Mouse (Mus musculus) E14TG2a.4 (cell line): ENCODE data around the gene Slc8a1.

Source experiments
- H3K27me3 ChIP-seq: 2 replicates; pipeline ENCODE4 v1.6.1; 2014; ENCODE audit warnings: low read length, control low read depth; ENCODE audit not compliant: insufficient read depth
- H3K36me3 ChIP-seq: 2 replicates; pipeline ENCODE4 v1.6.1; 2014; ENCODE audit warnings: low read length, control low read depth; ENCODE audit not compliant: insufficient read depth
- H3K4me1 ChIP-seq: replicated peaks from 2 replicates; pipeline ENCODE4 v1.6.1; 2014; ENCODE audit warnings: low read depth, low read length, control low read depth
- H3K4me3 ChIP-seq: replicated peaks from 2 replicates; pipeline ENCODE4 v1.5.1; 2014; ENCODE audit warnings: mild to moderate bottlenecking, low read length
- H3K9me3 ChIP-seq: 2 replicates; pipeline ENCODE4 v1.6.1; 2014; ENCODE audit warnings: low read length, control low read depth
- CTCF ChIP-seq: conservative IDR thresholded peaks from 2 replicates; pipeline ENCODE4 v1.5.1; 2014; ENCODE audit warnings: low read length
- NANOG ChIP-seq: IDR thresholded peaks from 2 replicates; pipeline ENCODE4 v1.6.1; 2014; ENCODE audit warnings: borderline replicate concordance, low read length, mixed read lengths
- POU5F1 ChIP-seq: IDR thresholded peaks from 2 replicates; pipeline ENCODE4 v1.6.1; 2014; ENCODE audit warnings: low read length, borderline replicate concordance

Slc8a1 gene

DNA sequence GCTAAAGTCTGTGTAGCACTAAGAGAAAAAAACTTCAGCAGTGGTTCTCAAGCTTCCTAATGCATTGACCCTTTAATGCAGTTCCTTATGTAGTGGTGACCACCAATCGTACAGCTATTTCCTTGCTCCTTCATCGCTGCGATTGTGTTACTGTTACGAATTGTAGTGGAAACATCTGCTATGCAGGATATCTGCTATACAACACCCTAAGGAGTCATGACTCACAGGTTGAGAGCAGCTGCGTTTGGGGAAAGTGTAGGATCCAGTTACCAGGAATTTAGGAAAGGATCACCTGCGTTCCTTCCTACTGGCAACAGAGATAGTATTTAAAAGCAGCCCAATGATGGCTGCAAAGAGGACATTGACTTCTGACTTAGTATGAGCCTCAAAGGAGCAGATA is 213.4 kb downstream of the Slc8a1 start:
- no peaks in the 10 kb centered on the region for H3K27me3 ChIP-seq
- no peaks in the 10 kb centered on the region for H3K9me3 ChIP-seq
- no peak overlapping the region for H3K4me3 ChIP-seq
- H3K36me3 ChIP-seq, result no peaks in the 10 kb centered on the region
- no peaks in the 10 kb centered on the region for H3K4me1 ChIP-seq
- TF ChIP-seq POU5F1, result no peak
- no peak for TF ChIP-seq NANOG
- no peak for TF ChIP-seq CTCF

DNA sequence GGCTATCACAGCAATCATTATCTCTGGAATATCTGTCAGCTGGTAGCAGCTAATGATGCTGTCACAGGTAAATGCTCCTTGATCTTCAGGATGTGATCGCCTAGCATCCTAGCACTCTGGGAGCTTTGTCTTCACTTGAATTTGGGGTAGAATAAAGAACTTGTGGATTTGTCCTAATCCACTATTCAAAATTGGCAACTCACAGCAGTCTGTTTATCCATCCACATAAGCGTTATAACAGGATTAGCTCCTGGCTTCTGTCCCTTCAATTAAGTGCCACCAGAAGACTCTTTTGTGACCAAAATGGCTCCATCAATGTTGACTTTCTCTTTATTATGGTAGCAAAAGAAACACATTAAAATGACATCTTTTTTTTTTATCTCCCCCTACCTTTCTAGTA is 214.2 kb downstream of the Slc8a1 start:
- H3K4me3 ChIP-seq, result no peak overlapping the region

DNA sequence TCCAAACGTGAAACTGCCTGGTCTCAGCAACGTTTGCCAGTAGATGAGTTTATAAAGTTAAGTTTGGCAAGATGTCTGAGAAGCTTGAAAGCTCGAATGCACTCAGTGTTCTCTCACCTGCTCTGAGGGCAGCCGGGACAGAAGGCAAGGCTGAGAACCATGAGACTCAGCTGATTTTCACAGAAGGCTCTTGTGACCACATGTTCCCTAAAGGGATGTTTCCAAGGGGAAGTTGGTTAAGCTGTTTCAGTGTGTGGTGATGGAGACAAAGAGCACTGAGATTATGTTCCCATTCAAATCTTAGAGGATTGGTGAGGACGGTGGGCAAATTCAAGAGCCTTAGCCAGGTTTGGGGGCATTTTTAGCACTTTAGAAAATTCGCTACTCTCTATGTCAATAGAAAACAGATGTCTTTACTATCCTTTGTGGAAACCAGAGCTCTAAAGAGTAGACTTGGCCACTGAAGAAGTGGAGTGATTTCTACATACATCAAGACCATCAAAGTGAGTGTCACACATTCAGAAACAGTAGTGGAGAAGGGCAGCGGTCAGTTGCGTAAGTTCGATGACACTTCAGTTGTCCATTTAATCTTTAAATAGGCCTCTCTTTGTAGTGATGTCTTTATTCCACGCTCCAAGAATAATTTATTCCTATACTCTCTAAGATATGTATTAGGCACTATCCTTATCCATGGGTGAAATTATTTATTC is 219.7 kb downstream of the Slc8a1 start:
- H3K9me3 ChIP-seq, result no peaks in the 10 kb centered on the region

More for the DNA sequence above, 214.2 kb downstream of the Slc8a1 start:
- Histone ChIP-seq H3K4me1 (no peaks in the 10 kb centered on the region), H3K36me3 (no peaks in the 10 kb centered on the region), H3K27me3 (no peaks in the 10 kb centered on the region), H3K9me3 (no peaks in the 10 kb centered on the region)
- TF ChIP-seq POU5F1 (no peak), NANOG (no peak), CTCF (no peak)

DNA sequence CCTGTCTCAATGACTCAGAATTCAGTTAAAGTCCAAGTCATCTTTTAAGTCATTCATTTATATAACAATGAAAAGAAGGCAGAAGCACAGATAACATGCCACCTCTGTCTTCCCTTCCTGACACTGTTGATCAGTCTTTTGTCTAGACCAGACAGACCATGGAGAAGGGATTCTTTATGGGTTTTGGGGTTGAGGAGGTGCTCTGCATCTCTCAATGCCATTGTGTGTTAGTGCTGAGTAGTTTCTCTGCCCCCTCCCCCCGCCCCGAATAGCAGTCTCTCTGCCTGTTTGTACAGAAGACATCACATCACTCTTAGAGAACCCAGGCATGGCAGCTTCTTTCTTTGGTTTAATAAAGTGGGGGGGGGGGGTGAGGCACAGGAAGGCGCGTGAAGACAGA is 222.0 kb downstream of the Slc8a1 start:
- no peaks in the 10 kb centered on the region for H3K27me3 ChIP-seq
- no peaks in the 10 kb centered on the region for H3K9me3 ChIP-seq
- H3K36me3 ChIP-seq, result no peaks in the 10 kb centered on the region
- H3K4me3 ChIP-seq, result no peak overlapping the region
- TF ChIP-seq POU5F1, result no peak
- no peak for TF ChIP-seq NANOG
- TF ChIP-seq CTCF, result no peak
- H3K4me1 ChIP-seq, result no peaks in the 10 kb centered on the region

More for the DNA sequence above, 219.7 kb downstream of the Slc8a1 start:
- Histone ChIP-seq H3K4me1 (no peaks in the 10 kb centered on the region), H3K36me3 (no peaks in the 10 kb centered on the region), H3K27me3 (no peaks in the 10 kb centered on the region), H3K4me3 (no peak overlapping the region)
- TF ChIP-seq POU5F1, result no peak
- no peak for TF ChIP-seq NANOG
- TF ChIP-seq CTCF, result no peak

DNA sequence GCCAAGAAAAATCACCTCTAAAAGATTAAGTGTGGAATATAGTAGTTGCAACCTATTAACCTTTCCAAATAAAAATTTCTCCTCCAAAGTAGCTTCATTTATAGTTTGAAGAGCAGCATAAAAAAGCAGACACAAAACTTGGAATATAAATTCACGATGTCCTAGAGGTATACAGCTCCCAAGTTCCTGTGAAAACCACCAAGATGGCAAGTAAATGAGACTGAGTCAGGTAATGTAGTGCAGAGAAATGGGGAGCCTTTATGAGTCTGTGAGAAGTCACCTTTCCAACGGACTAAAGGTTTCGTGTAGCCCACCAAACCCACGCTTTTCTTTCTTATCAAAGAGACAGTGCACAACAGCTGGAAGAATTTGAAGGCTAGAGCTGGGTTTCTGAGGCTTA is 224.2 kb downstream of the Slc8a1 start:
- no peaks in the 10 kb centered on the region for H3K9me3 ChIP-seq
- TF ChIP-seq CTCF (no peak), POU5F1 (no peak), NANOG (no peak)

DNA sequence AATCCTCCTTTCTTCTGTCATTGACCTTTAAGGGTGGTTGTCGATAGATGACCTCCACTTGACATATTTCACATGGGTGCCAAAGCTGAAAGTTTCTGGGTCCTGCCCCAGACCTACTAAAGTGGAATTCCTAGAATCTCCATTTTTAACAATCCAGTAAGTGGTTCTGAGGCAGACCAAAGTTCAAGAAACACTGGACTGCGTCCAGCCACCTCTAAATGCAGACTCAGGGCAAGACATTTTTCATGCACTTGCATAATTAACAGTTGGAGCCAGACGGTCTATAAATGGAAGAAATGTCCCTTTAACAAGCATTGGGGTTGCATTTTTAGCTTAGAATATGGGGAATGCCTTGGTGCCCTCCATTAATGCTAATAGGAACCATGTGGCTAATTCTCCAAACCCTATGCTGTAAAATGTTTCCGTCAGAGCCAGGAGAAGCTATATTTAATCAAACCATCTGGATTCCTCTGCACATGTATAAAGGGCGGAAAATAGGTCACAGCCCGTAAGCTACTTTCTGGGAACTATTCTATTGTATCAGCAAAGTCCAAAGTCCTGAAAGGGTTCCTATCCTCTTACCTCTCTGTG is 224.7 kb downstream of the Slc8a1 start:
- no peak for TF ChIP-seq NANOG
- no peak for TF ChIP-seq CTCF
- TF ChIP-seq POU5F1, result no peak
- Histone ChIP-seq H3K4me3 (no peak overlapping the region), H3K9me3 (no peaks in the 10 kb centered on the region), H3K27me3 (no peaks in the 10 kb centered on the region), H3K36me3 (no peaks in the 10 kb centered on the region), H3K4me1 (no peaks in the 10 kb centered on the region)

More for the DNA sequence above, 224.2 kb downstream of the Slc8a1 start:
- Histone ChIP-seq H3K36me3 (no peaks in the 10 kb centered on the region), H3K4me1 (no peaks in the 10 kb centered on the region), H3K4me3 (no peak overlapping the region), H3K27me3 (no peaks in the 10 kb centered on the region)

DNA sequence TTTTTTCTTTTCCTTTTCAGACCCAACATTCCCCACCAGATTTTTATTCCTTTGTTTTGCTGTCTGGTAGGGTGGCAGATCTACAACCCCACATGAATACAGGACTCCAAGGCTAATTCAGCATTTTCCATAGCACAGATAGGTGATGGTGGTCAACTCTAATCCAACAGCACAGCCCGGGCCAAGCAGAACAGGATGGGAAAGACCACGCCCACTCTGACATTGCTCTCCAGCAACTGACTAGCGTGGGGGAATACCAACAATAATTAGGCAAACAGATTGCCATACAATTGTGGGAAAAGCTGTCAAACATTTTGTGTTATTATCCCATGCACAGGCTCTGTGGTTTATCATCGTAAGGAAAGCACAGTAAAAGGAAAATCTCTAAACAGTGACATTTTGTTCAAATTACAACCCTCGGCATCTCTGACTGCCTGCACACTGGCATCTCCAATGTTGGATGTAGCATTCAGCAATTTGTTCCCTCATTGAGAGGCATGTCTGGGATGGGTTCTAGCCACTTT is 233.0 kb downstream of the Slc8a1 start:
- TF ChIP-seq POU5F1 (no peak), CTCF (no peak), NANOG (no peak)
- H3K4me1 ChIP-seq, result no peaks in the 10 kb centered on the region
- H3K9me3 ChIP-seq, result no peaks in the 10 kb centered on the region
- no peaks in the 10 kb centered on the region for H3K36me3 ChIP-seq
- H3K4me3 ChIP-seq, result no peak overlapping the region
- H3K27me3 ChIP-seq, result no peaks in the 10 kb centered on the region

DNA sequence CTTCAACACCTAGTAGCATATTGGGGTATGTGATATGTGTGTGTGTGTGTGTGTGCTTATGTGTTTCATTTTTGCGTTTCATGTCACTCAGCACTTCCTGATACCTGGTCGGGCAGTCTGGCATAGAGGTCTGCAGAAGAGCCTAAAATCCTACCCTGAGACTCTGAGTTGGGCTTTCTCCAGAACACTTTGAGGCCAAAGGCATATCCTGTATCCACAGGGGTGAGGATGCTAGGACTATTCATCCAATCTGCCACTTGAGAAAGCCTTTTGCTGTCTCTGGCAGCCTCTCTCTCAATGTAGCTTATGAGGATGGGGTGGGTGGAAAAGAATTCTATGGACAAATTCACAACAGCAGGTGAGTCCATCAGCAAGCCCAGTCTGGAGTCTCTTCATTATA is 234.1 kb downstream of the Slc8a1 start:
- Histone ChIP-seq H3K9me3 (no peaks in the 10 kb centered on the region), H3K36me3 (no peaks in the 10 kb centered on the region), H3K4me1 (no peaks in the 10 kb centered on the region), H3K4me3 (no peak overlapping the region), H3K27me3 (no peaks in the 10 kb centered on the region)
- TF ChIP-seq POU5F1 (no peak), NANOG (no peak), CTCF (no peak)
